Mouse (Mus musculus) heart, adult 2 months (tissue): ENCODE results near the gene Rgp1.

ENCODE experiments used
- CTCF ChIP-seq: fragments of 200-600 bp; IDR thresholded peaks from 2 replicates; pipeline ENCODE4 v1.8.1; 2022; ENCODE audit warnings: antibody characterized with exemption, mild to moderate bottlenecking, moderate library complexity
- POLR2A ChIP-seq: fragments of 200-500 bp; IDR thresholded peaks from 2 replicates; pipeline ENCODE4 v1.6.1; 2011; ENCODE audit warnings: mild to moderate bottlenecking, low read depth, low read length, control low read depth; ENCODE audit not compliant: insufficient read depth

GRCm38 (mm10) chr4:43634621-43635374 lies 56.3 kb downstream of the Rgp1 start:
- no peak for TF ChIP-seq POLR2A
- no peak for TF ChIP-seq CTCF
